ENCODE assay signal across 9 mouse cellular contexts in the genomic region with DNA sequence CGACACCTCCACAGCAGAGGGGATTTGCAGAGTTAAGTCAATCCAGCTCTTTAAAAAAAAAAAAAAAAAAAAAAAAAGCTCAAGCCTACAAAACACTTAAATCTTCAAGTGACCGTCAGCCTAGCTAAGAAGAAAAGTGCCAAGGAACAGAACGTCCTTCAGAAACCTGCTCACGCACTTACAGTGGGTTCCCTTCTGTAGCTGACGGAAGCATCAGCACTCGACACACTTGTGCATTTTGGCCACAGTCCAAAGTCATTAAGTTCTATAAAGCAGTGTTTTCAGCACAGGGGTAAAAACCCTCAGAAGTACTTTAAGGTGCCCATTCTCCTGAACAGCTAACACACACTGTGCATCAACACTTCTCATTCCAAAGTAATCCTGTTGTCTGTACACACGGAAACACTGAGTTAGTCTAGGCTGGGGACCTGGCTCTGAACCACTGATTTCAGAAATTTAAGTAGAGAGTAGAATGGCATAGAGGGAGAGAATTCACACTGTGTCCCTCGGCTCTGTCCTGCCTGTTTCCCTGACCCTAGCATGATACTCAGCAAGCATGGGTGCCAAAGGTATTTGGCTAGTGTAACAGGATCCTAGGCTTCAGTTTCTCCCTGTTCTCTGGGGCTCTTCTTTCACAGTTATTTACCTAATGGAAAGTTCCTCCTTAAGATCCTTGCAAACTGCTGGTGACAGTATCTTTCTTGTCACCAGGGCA.
DNase-seq lines count a peak whose midpoint lies in the region; ATAC-seq lines count a peak whose summit lies in the region.
"Had no signal": no experiment of that assay in that cellular context is flagged by ENCODE, and none has a peak within 500 bp of the region (broad histone marks: within the 10 kb centered on the region; RNA-seq: fewer than 3 reads in every experiment).

No protein-coding gene starts in this region.

- no peak overlapping the region for H3K4me2 ChIP-seq in forebrain, embryonic 16.5 days (ENCODE audit: low read length)
- H3K4me2 ChIP-seq in forebrain, embryonic 12.5 days: no peak overlapping the region
- no peak overlapping the region for H3K4me2 ChIP-seq in neural tube, embryonic 12.5 days (replicated peaks)

- H3K27ac ChIP-seq in forebrain, embryonic 16.5 days (ENCODE audit: low read length): no peak overlapping the region
- H3K27ac ChIP-seq in forebrain, embryonic 12.5 days: no peak overlapping the region
- H3K27ac ChIP-seq in neural tube, embryonic 12.5 days: no peak overlapping the region

- H3K4me3 ChIP-seq in forebrain, embryonic 16.5 days (replicated peaks; ENCODE audit: low read length): no peak overlapping the region
- H3K4me3 ChIP-seq in forebrain, embryonic 12.5 days (replicated peaks): no peak overlapping the region
- H3K4me3 ChIP-seq in neural tube, embryonic 12.5 days: no peak overlapping the region

- no peaks in the 10 kb centered on the region for H3K36me3 ChIP-seq in forebrain, embryonic 16.5 days (ENCODE audit: control insufficient read depth, insufficient read depth)
- no peaks in the 10 kb centered on the region for H3K36me3 ChIP-seq in forebrain, embryonic 12.5 days (replicated peaks)
- 0 out of 2 replicates have a peak, but pooled peaks cover 4% of the 10 kb centered on the region for H3K36me3 ChIP-seq in neural tube, embryonic 12.5 days

- DNase-seq in neural tube, embryonic 10.5 days (ENCODE audit: extremely low spot score, low spot score): no peak
- DNase-seq in large intestine, adult 2 months (ENCODE audit: low read depth, low spot score): peak; percentile 53
- peak; percentile 84 for DNase-seq in skeletal muscle tissue, adult 2 months (ENCODE audit: low read depth, low spot score)
- DNase-seq in c-Kit-positive CD71-positive TER-119-positive erythroid progenitor cells, embryonic 14.5 days (ENCODE audit: low spot score): no peak
- DNase-seq in layer of hippocampus, postnatal 36 days: no peak

- peaks cover 8% of the 10 kb centered on the region for H3K4me1 ChIP-seq in forebrain, embryonic 16.5 days (replicated peaks; ENCODE audit: control insufficient read depth, insufficient read depth, low read length)
- 0 out of 2 replicates have a peak, but pooled peaks cover 4% of the 10 kb centered on the region for H3K4me1 ChIP-seq in forebrain, embryonic 12.5 days
- peaks cover 18% of the 10 kb centered on the region for H3K4me1 ChIP-seq in neural tube, embryonic 12.5 days

- 0 out of 2 replicates have a peak, but pooled peaks have one; percentile 34 for ATAC-seq in forebrain, embryonic 16.5 days
- ATAC-seq in forebrain, embryonic 12.5 days (ENCODE audit: low FRiP score): no peak
- ATAC-seq in neural tube, embryonic 12.5 days (ENCODE audit: low FRiP score, low read depth): peak; percentile 49; the same call in 1 of the 2 replicates

- no peaks in the 10 kb centered on the region for H3K27me3 ChIP-seq in forebrain, embryonic 16.5 days (replicated peaks; ENCODE audit: control insufficient read depth, insufficient read depth, low read length)
- no peaks in the 10 kb centered on the region for H3K27me3 ChIP-seq in forebrain, embryonic 12.5 days
- H3K27me3 ChIP-seq in neural tube, embryonic 12.5 days (replicated peaks): no peaks in the 10 kb centered on the region
- H3K27me3 ChIP-seq: CH12.LX had no signal

- no peaks in the 10 kb centered on the region for H3K9me3 ChIP-seq in forebrain, embryonic 16.5 days (ENCODE audit: control insufficient read depth, low read length)
- H3K9me3 ChIP-seq in forebrain, embryonic 12.5 days: no peaks in the 10 kb centered on the region
- H3K9me3 ChIP-seq in neural tube, embryonic 12.5 days: no peaks in the 10 kb centered on the region

- 22% methylated on average over 8 of the region's 8 CpGs for WGBS in forebrain, embryonic 16.5 days
- WGBS in forebrain, embryonic 12.5 days: 52% methylated on average over 8 of the region's 8 CpGs
- 39% methylated on average over 8 of the region's 8 CpGs for WGBS in neural tube, embryonic 12.5 days
- 13% methylated on average over 8 of the region's 8 CpGs for WGBS in large intestine, adult 2 months

- no peak overlapping the region for H3K9ac ChIP-seq in forebrain, embryonic 16.5 days (replicated peaks; ENCODE audit: low read depth, low read length)
- no peak overlapping the region for H3K9ac ChIP-seq in forebrain, embryonic 12.5 days
- no peak overlapping the region for H3K9ac ChIP-seq in neural tube, embryonic 12.5 days

Comparison
In these comparisons a context has a peak if more than half of its experiments do, and no peak if none do; other contexts are left out.
1. DNase-seq: peak in large intestine, adult 2 months (single experiment) and skeletal muscle tissue, adult 2 months (single experiment); none in neural tube, embryonic 10.5 days (single experiment), c-Kit-positive CD71-positive TER-119-positive erythroid progenitor cells, embryonic 14.5 days (single experiment) and layer of hippocampus, postnatal 36 days (0 of 2).